Mouse (Mus musculus): ENCODE results near the gene Tbx1.

Tbx1 gene

GRCm38 (mm10) chr16:18622916-18623750, 32.7 kb upstream of the Tbx1 start:
- no peak for DNase-seq (ENCODE audit: low read depth)

- DNase-seq (ENCODE audit: low read depth), result no peak
Measured at GRCm38 (mm10) chr16:18622019-18622418, 31.5 kb upstream of the Tbx1 start, which contains the start of gene Gp1bb. Gp1bb (minus strand) TSS chr16:18622403.

- DNase-seq (ENCODE audit: low read depth), result no peak
Measured at GRCm38 (mm10) chr16:18621362-18622001, 31.0 kb upstream of the Tbx1 start.

GRCm38 (mm10) chr16:18620601-18621361, 30.3 kb upstream of the Tbx1 start:
- DNase-seq (ENCODE audit: low read depth), result no peak

GRCm38 (mm10) chr16:18620201-18620600, 29.7 kb upstream of the Tbx1 start:
- no peak for DNase-seq (ENCODE audit: low read depth)

GRCm38 (mm10) chr16:18619110-18619509, 28.6 kb upstream of the Tbx1 start:
- no peak for DNase-seq (ENCODE audit: low read depth)

GRCm38 (mm10) chr16:18618297-18618696, 27.8 kb upstream of the Tbx1 start:
- no peak for DNase-seq (ENCODE audit: low read depth)

- DNase-seq (ENCODE audit: low read depth), result peak; percentile 88
Measured at GRCm38 (mm10) chr16:18617370-18618065, 27.0 kb upstream of the Tbx1 start.

- no peak for DNase-seq (ENCODE audit: low read depth)
Measured at GRCm38 (mm10) chr16:18613301-18613700, 22.8 kb upstream of the Tbx1 start.

- no peak for DNase-seq (ENCODE audit: low read depth)
Measured at GRCm38 (mm10) chr16:18611752-18612151, 21.3 kb upstream of the Tbx1 start.

- DNase-seq (ENCODE audit: low read depth), result no peak
Measured at GRCm38 (mm10) chr16:18609099-18609498, 18.6 kb upstream of the Tbx1 start.

GRCm38 (mm10) chr16:18608226-18608625, 17.8 kb upstream of the Tbx1 start:
- DNase-seq (ENCODE audit: low read depth), result no peak

GRCm38 (mm10) chr16:18605705-18606104, 15.2 kb upstream of the Tbx1 start:
- DNase-seq (ENCODE audit: low read depth), result no peak

GRCm38 (mm10) chr16:18604267-18604701, 13.8 kb upstream of the Tbx1 start:
- no peak for DNase-seq (ENCODE audit: low read depth)

- DNase-seq (ENCODE audit: low read depth), result no peak
Measured at GRCm38 (mm10) chr16:18601447-18601846, 11.0 kb upstream of the Tbx1 start.

- DNase-seq (ENCODE audit: low read depth), result no peak
Measured at GRCm38 (mm10) chr16:18598006-18598405, 7.5 kb upstream of the Tbx1 start.

GRCm38 (mm10) chr16:18596255-18596654, 5.8 kb upstream of the Tbx1 start:
- no peak for DNase-seq (ENCODE audit: low read depth)

- no peak for DNase-seq (ENCODE audit: low read depth)
Measured at GRCm38 (mm10) chr16:18593930-18594329, 3.5 kb upstream of the Tbx1 start.

- DNase-seq (ENCODE audit: low read depth), result peak; percentile 29
Measured at GRCm38 (mm10) chr16:18591047-18592018, 862 bp upstream of the Tbx1 start.

GRCm38 (mm10) chr16:18589080-18589621, 1.3 kb downstream of the Tbx1 start:
- no peak for DNase-seq (ENCODE audit: low read depth)

- no peak for DNase-seq (ENCODE audit: low read depth)
Measured at GRCm38 (mm10) chr16:18588738-18589055, 1.8 kb downstream of the Tbx1 start.
